Mouse (Mus musculus) MEL (cell line): ENCODE measurements around the gene Mprip. TPM values are rescaled to one million over a fixed set of nuclear protein-coding genes. Genes with fewer than 3 reads are reported as not detected.
"Not testable (repeated sequence)": the region's sequence is repeated elsewhere in the genome, so short reads cannot be mapped to it uniquely, and the experiment has no call there.

Experiments used
- DNase-seq: peaks from one replicate; pipeline ENCODE4 v3.0.0; 2011; ENCODE audit warnings: low read depth, low spot score
- H3K27ac ChIP-seq: 2 replicates; pipeline ENCODE4 v1.5.1; 2012; ENCODE audit warnings: low read depth, mild to moderate bottlenecking, control low read depth, low read length, moderate library complexity; ENCODE audit not compliant: control insufficient read depth
- H3K27me3 ChIP-seq, 2 experiments: fragments of 150-350 bp in 1 of 2; sonication (generic) in 1 of 2; 2 replicates each; pipeline ENCODE4 v1.6.1; 2012; ENCODE audit warnings: low read length in 2 of 2, mild to moderate bottlenecking in 2 of 2, improper control_type of control experiment in 1 of 2, moderate library complexity in 1 of 2; ENCODE audit not compliant: insufficient read depth in 2 of 2, control insufficient read depth in 1 of 2
- H3K36me3 ChIP-seq, 2 experiments: 2 replicates each; pipeline ENCODE4 v1.6.1; 2012 to 2014; ENCODE audit warnings: low read length in 2 of 2, improper control_type of control experiment in 1 of 2, inconsistent platforms in 1 of 2, mild to moderate bottlenecking in 1 of 2; ENCODE audit not compliant: insufficient read depth in 2 of 2, control insufficient read depth in 1 of 2
- H3K4me1 ChIP-seq, 2 experiments: fragments of 150-350 bp in 1 of 2; sonication (generic) in 1 of 2; 2 replicates each; pipeline ENCODE4 v1.6.1; 2012; ENCODE audit warnings: low read length in 2 of 2, improper control_type of control experiment in 1 of 2, mild to moderate bottlenecking in 1 of 2; ENCODE audit not compliant: insufficient read depth in 2 of 2, control insufficient read depth in 1 of 2
- H3K4me3 ChIP-seq, 2 experiments: fragments of 150-350 bp in 1 of 2; sonication (generic) in 1 of 2; 2 replicates each; pipeline ENCODE4 v1.5.1; 2012; ENCODE audit warnings: low read depth in 2 of 2, low read length in 2 of 2, mild to moderate bottlenecking in 2 of 2, moderate library complexity in 2 of 2, control low read depth in 1 of 2, improper control_type of control experiment in 1 of 2; ENCODE audit not compliant: control insufficient read depth in 1 of 2, insufficient read depth in 1 of 2
- H3K79me2 ChIP-seq: 2 replicates; pipeline ENCODE4 v1.6.1; 2012; ENCODE audit warnings: mild to moderate bottlenecking, low read length, moderate library complexity; ENCODE audit not compliant: control insufficient read depth, poor library complexity, insufficient read depth
- H3K9ac ChIP-seq: 2 replicates; pipeline ENCODE4 v1.6.1; 2012; ENCODE audit warnings: low read depth, mild to moderate bottlenecking, control low read depth, low read length, moderate library complexity; ENCODE audit not compliant: control insufficient read depth, poor library complexity, severe bottlenecking
- H3K9me3 ChIP-seq: fragments of 150-350 bp; sonication (generic); replicated peaks from 2 replicates; pipeline ENCODE4 v1.6.1; 2012; ENCODE audit warnings: mild to moderate bottlenecking, low read length, improper control_type of control experiment, moderate library complexity; ENCODE audit not compliant: insufficient read depth
- E2F4 ChIP-seq: IDR thresholded peaks from 2 replicates; pipeline ENCODE4 v1.6.1; 2011; ENCODE audit warnings: low read depth, low read length, improper control_type of control experiment, borderline replicate concordance
- ETS1 ChIP-seq: IDR thresholded peaks from 2 replicates; pipeline ENCODE4 v1.6.1; 2012; ENCODE audit warnings: low read depth, mild to moderate bottlenecking, inconsistent platforms, low read length, improper control_type of control experiment, moderate library complexity
- GABPA ChIP-seq: IDR thresholded peaks from 2 replicates; pipeline ENCODE4 v1.6.1; 2012; ENCODE audit warnings: low read depth, mild to moderate bottlenecking, inconsistent platforms, low read length, improper control_type of control experiment, moderate library complexity
- JUND ChIP-seq: IDR thresholded peaks from 2 replicates; pipeline ENCODE4 v1.6.1; 2011; ENCODE audit warnings: low read depth, mild to moderate bottlenecking, improper control_type of control experiment, low read length
- MAFK ChIP-seq: IDR thresholded peaks from 2 replicates; pipeline ENCODE4 v1.6.1; 2011; ENCODE audit warnings: low read depth, mild to moderate bottlenecking, low read length, improper control_type of control experiment, borderline replicate concordance
- MEF2A ChIP-seq: IDR thresholded peaks from 2 replicates; pipeline ENCODE4 v1.6.1; 2014; ENCODE audit warnings: low read depth, mild to moderate bottlenecking, inconsistent platforms, low read length, improper control_type of control experiment; ENCODE audit not compliant: poor library complexity, insufficient replicate concordance, severe bottlenecking; ENCODE audit errors: extremely low read depth
- MYB ChIP-seq: IDR thresholded peaks from 2 replicates; pipeline ENCODE4 v1.6.1; 2011; ENCODE audit warnings: mild to moderate bottlenecking, low read depth, low read length, improper control_type of control experiment
- RAD21 ChIP-seq: IDR thresholded peaks from 2 replicates; pipeline ENCODE4 v1.6.1; 2011; ENCODE audit warnings: mild to moderate bottlenecking, low read depth, low read length, improper control_type of control experiment
- TAL1 ChIP-seq: IDR thresholded peaks from 2 replicates; pipeline ENCODE4 v1.6.1; 2012; ENCODE audit warnings: mild to moderate bottlenecking, inconsistent platforms, low read length, moderate library complexity, mixed read lengths
- TBP ChIP-seq: IDR thresholded peaks from 2 replicates; pipeline ENCODE4 v1.8.0; 2011; ENCODE audit warnings: low read depth, low read length, improper control_type of control experiment
- USF2 ChIP-seq, 2 experiments: IDR thresholded peaks; 2 replicates each; pipeline ENCODE4 v1.6.1; 2011 to 2012; ENCODE audit warnings: improper control_type of control experiment in 2 of 2, low read length in 2 of 2, borderline replicate concordance in 1 of 2, inconsistent platforms in 1 of 2, low read depth in 1 of 2, mild to moderate bottlenecking in 1 of 2; ENCODE audit not compliant: insufficient read depth in 1 of 2
- ZKSCAN1 ChIP-seq: IDR thresholded peaks from 2 replicates; pipeline ENCODE4 v1.6.1; 2012; ENCODE audit warnings: low read depth, mild to moderate bottlenecking, inconsistent platforms, low read length, improper control_type of control experiment, moderate library complexity
- ZNF384 ChIP-seq: IDR thresholded peaks from 2 replicates; pipeline ENCODE4 v1.6.1; 2012; ENCODE audit warnings: low read depth, mild to moderate bottlenecking, inconsistent platforms, low read length, improper control_type of control experiment
- polyA plus RNA-seq, 2 experiments: library from polyadenylated mRNA; stranded (reverse) in 1 of 2; unstranded in 1 of 2; fragments of >175 nt in 1 of 2; fragments of >200 nt in 1 of 2; gene quantifications; 2 replicates each; pipeline versions ENCODE4 v1.2.1 to v1.2.4; 2012; ENCODE audit warnings: low replicate concordance in 2 of 2, low read depth in 1 of 2; ENCODE audit not compliant: insufficient read length in 2 of 2, insufficient read depth in 1 of 2, missing spikeins in 1 of 2
- total RNA-seq: library from RNA; depleted of rRNA; stranded (reverse); fragments of 300-350 nt; gene quantifications from 2 replicates; pipeline ENCODE4 v1.2.3, GENCODE M21; 2012

The Mprip gene
- total and polyA plus RNA-seq, 3 experiments = 103 to 174 (median 142) TPM

- peaks cover 2 to 4% of the 10 kb centered on the region in 2 experiments for H3K36me3 ChIP-seq
- H3K9ac ChIP-seq = no peak overlapping the region
- no peaks in the 10 kb centered on the region for H3K9me3 ChIP-seq
- no peaks in the 10 kb centered on the region for H3K27me3 ChIP-seq
- TF ChIP-seq ZNF384 (no peak), MAFK (no peak)
- no peak overlapping the region for H3K4me3 ChIP-seq
- H3K4me1 ChIP-seq = peaks cover 10 to 16% of the 10 kb centered on the region in 2 experiments
- H3K79me2 ChIP-seq = peaks cover 37% of the 10 kb centered on the region
- no peak overlapping the region for H3K27ac ChIP-seq
- DNase-seq = no peak
Observed at GRCm38 (mm10) chr11:59671049-59671693, 10.1 kb downstream of the Mprip start.

- H3K27ac ChIP-seq = no peak overlapping the region
- no peak for DNase-seq
- H3K79me2 ChIP-seq = peaks cover 25% of the 10 kb centered on the region
- no peak overlapping the region for H3K4me3 ChIP-seq
- H3K9me3 ChIP-seq = no peaks in the 10 kb centered on the region
- peaks cover 17 to 24% of the 10 kb centered on the region in 2 experiments for H3K4me1 ChIP-seq
- no peak overlapping the region for H3K9ac ChIP-seq
- TF ChIP-seq ETS1 (no peak), E2F4 (no peak), RAD21 (no peak), JUND (no peak), MEF2A (no peak), GABPA (no peak), TBP (no peak), USF2 (IDR thresholded peaks at IDR 0.05; ENCODE audit: borderline replicate concordance in 1 of 2, insufficient read depth in 1 of 2, low read depth in 1 of 2, low read length in 2 of 2) (no peak), TAL1 (no peak), MYB (no peak), ZKSCAN1 (no peak)
- no peaks in the 10 kb centered on the region for H3K27me3 ChIP-seq
- peaks cover 2 to 10% of the 10 kb centered on the region in 2 experiments for H3K36me3 ChIP-seq
Observed at GRCm38 (mm10) chr11:59674013-59674412, 12.9 kb downstream of the Mprip start.

- H3K9me3 ChIP-seq, H3K27ac ChIP-seq, H3K36me3 ChIP-seq, H3K4me3 ChIP-seq, H3K27me3 ChIP-seq, H3K9ac ChIP-seq, DNase-seq: not testable (repeated sequence)
- Histone ChIP-seq H3K79me2 (peaks cover 24% of the 10 kb centered on the region), H3K4me1 (peaks cover 19 to 22% of the 10 kb centered on the region in 2 experiments)
Observed at GRCm38 (mm10) chr11:59674746-59675145, 13.6 kb downstream of the Mprip start.
